In genomic region chr15:12824197-12824952, GRCm38 (mm10) we compare ENCODE assay signal across 8 mouse cellular contexts. TPM values are rescaled to one million over a fixed set of nuclear protein-coding genes. Genes with fewer than 3 reads are reported as not detected.
DNase-seq lines count a peak whose midpoint lies in the region; ATAC-seq and TF ChIP-seq lines count a peak whose summit lies in the region.

6030458C11Rik (minus strand) TSS chr15:12824649.
Drosha (plus strand) TSS chr15:12824815.

- peak within 1 kb of the TSS; percentile 82 for H3K27ac ChIP-seq in ES-E14 (ENCODE audit: insufficient read depth, low read depth, low read length, poor library complexity, severe bottlenecking)
- peak within 1 kb of the TSS; percentile 72 for H3K27ac ChIP-seq in forebrain, embryonic 15.5 days (replicated peaks)

- intact Hi-C loops in heart, postnatal 25 days (cut with DNase I), result no loop called here

- peak within 1 kb of the TSS; percentile 98 to 99 for H3K4me3 ChIP-seq in ES-E14 (ENCODE audit: insufficient read depth in 1 of 2, low read depth in 1 of 2, low read length in 2 of 2, poor library complexity in 1 of 2, severe bottlenecking in 1 of 2)
- peak within 1 kb of the TSS; percentile 79 for H3K4me3 ChIP-seq in forebrain, embryonic 15.5 days
- peak within 1 kb of the TSS; percentile 95 for H3K4me3 ChIP-seq in lung, adult 2 months (replicated peaks; ENCODE audit: extremely low read depth, low read depth, low read length)

- H3K9me3 ChIP-seq in ES-E14 (ENCODE audit: control insufficient read depth, insufficient read depth, low read depth, low read length), result no peaks in the 10 kb centered on the region
- H3K9me3 ChIP-seq in forebrain, embryonic 15.5 days, result no peaks in the 10 kb centered on the region

- peak within 1 kb of the TSS; percentile 76 for H3K4me2 ChIP-seq in forebrain, embryonic 15.5 days (replicated peaks)

- DNase-seq in ES-E14 (ENCODE audit: low read depth, low spot score), result peak; percentile 99
- peak; percentile 97 for DNase-seq in cerebellum, adult 11-12 months
- DNase-seq in heart, postnatal 25 days (ENCODE audit: low spot score), result peak; percentile 97
- peak; percentile 97 to 99 for DNase-seq in layer of hippocampus, adult 18-20 months (ENCODE audit: low spot score in 2 of 2)
- peak; percentile 99 for DNase-seq in lung, adult 2 months
- peak; percentile 91 to 97 for DNase-seq in thymus, adult 18-20 months

- peaks cover 2 to 10% of the 10 kb centered on the region in 2 experiments; a peak in 1 of 4 replicates for H3K4me1 ChIP-seq in ES-E14 (ENCODE audit: control insufficient read depth in 2 of 2, insufficient read depth in 2 of 2, low read length in 2 of 2, poor library complexity in 1 of 2)
- H3K4me1 ChIP-seq in forebrain, embryonic 15.5 days, result peaks cover 30% of the 10 kb centered on the region
- 0 out of 2 replicates have a peak, but pooled peaks cover 4% of the 10 kb centered on the region for H3K4me1 ChIP-seq in lung, adult 2 months (ENCODE audit: control insufficient read depth, insufficient read depth, low read length)

- TF ChIP-seq CTCF in lung, adult 2 months (IDR thresholded peaks at IDR 0.05; ENCODE audit: insufficient read depth, low read length), result no peak

- H3K36me3 ChIP-seq in ES-E14 (ENCODE audit: control insufficient read depth, insufficient read depth, low read length, poor library complexity, severe bottlenecking), result peaks cover 35% of the 10 kb centered on the region
- H3K36me3 ChIP-seq in forebrain, embryonic 15.5 days, result peaks cover 41% of the 10 kb centered on the region

- H3K9ac ChIP-seq in ES-E14 (ENCODE audit: insufficient read depth, low read depth, low read length, poor library complexity, severe bottlenecking), result peak within 1 kb of the TSS; percentile 99
- H3K9ac ChIP-seq in forebrain, embryonic 15.5 days (replicated peaks), result peak within 1 kb of the TSS; percentile 82

- peak; percentile 36; the same call in 1 of the 2 replicates for TF ChIP-seq POLR2A in lung, adult 2 months (IDR thresholded peaks at IDR 0.05; ENCODE audit: borderline replicate concordance, extremely low read depth, low read depth, low read length)

- peak; percentile 100 for ATAC-seq in forebrain, embryonic 15.5 days (replicated peaks)
- peak; percentile 99 for ATAC-seq in neutrophil, adult 5-6 weeks (ENCODE audit: extremely low read depth, insufficient number of reproducible peaks, low FRiP score, poor library complexity, severe bottlenecking)

- H3K27me3 ChIP-seq in forebrain, embryonic 15.5 days, result no peaks in the 10 kb centered on the region

- in situ Hi-C loops in ES-E14 (cut with MboI; ENCODE audit: low sequenced_read_pairs in 2 of 2, unreplicated experiment in 2 of 2), result loop anchor here in 1 of 2 experiments (25.0 kb wide), 1 partner anchor 837 kb away; the partner anchor contains the start of gene Sub1

- under 1% methylated on average over 67 of the region's 67 CpGs for WGBS in forebrain, embryonic 15.5 days
- under 1% methylated on average over 67 of the region's 67 CpGs for WGBS in lung, adult 2 months

TF ChIP-seq in ES-E14, 5 proteins besides CTCF, POLR2A, EP300 and RAD21:
- no peak for TF ChIP-seq ZC3H11A (IDR thresholded peaks at IDR 0.05; ENCODE audit: borderline replicate concordance, low read depth, low read length)
- peak; percentile 92 for TF ChIP-seq CHD2 (IDR thresholded peaks at IDR 0.05; ENCODE audit: low read depth, low read length)
- no peak; the same call in 1 of the 2 replicates for TF ChIP-seq HCFC1 (IDR thresholded peaks at IDR 0.05; ENCODE audit: borderline replicate concordance, insufficient read depth, low read length)

RNA-seq across cellular contexts. Expression of gene 6030458C11Rik, which starts in this region (rescaled TPM):
- total RNA-seq in ES-E14 (2012; rRNA removed), result 26.4 and 27.5 TPM in 2 replicates
- 32.2 and 33.0 TPM in 2 replicates for polyA plus RNA-seq in forebrain, embryonic 15.5 days (2015; fragmentation: Nextera tagmentation; extraction: Ambion mirVana)
- total RNA-seq in heart, postnatal 25 days (2021), result 10 to 100 TPM; 12.6 to 13.5 TPM
- total RNA-seq in layer of hippocampus, adult 18-20 months (2021), result 10 to 100 TPM; 26.0 to 27.8 TPM
- 7.1 and 8.7 TPM in 2 replicates for polyA plus RNA-seq in lung, adult 2 months (2012; rRNA removed)
- 12.9 and 17.7 TPM in 2 replicates for total RNA-seq in neutrophil, adult 5-6 weeks (2017)

RNA-seq across cellular contexts. Expression of gene Drosha, which starts in this region (rescaled TPM):
- 46.7 and 48.2 TPM in 2 replicates for total RNA-seq in ES-E14 (2012; rRNA removed)
- 54.7 and 56.0 TPM in 2 replicates for polyA plus RNA-seq in forebrain, embryonic 15.5 days (2015; fragmentation: Nextera tagmentation; extraction: Ambion mirVana)
- total RNA-seq in heart, postnatal 25 days (2021), result 10 to 100 TPM; 35.2 to 35.8 TPM
- total RNA-seq in layer of hippocampus, adult 18-20 months (2021), result 10 to 100 TPM; 86.1 to 91.5 TPM
- polyA plus RNA-seq in lung, adult 2 months (2012; rRNA removed), result 10.3 and 12.4 TPM in 2 replicates
- 8.6 and 15.5 TPM in 2 replicates for total RNA-seq in neutrophil, adult 5-6 weeks (2017)

Comparison
In these comparisons a context has a peak if more than half of its experiments do, and no peak if none do; other contexts are left out.
1. Peak in every context shown above with its lines: DNase-seq, ATAC-seq, H3K4me3 ChIP-seq and H3K27ac ChIP-seq.